Mouse (Mus musculus): ENCODE measurements around the gene Slco2a1.

Slco2a1 gene

DNA sequence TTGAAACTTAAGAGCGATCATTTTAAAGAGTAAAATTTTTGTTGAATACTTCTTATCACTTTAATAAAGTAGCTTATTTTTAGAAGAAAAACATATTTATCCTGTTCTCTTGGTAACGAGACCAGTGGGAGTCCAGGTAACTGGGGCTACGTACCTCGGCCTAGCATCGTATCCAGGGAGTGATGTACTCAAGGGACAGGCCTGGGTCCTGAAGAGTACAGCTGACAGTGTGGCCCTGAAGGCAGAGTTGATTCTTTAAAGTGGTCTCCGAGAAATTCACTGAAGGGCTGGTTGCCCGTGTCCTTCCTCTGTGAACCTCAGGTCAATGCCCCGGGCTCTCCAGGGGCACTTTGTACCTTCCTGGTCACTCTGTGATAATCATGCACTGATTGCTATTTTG is 129.4 kb downstream of the Slco2a1 start:
- in situ Hi-C loops (cut with MboI, MseI), result no loop called here

GRCm38 (mm10) chr9:103118651-103119275 is 130.3 kb downstream of the Slco2a1 start:
- in situ Hi-C loops (cut with MboI, MseI), result no loop called here

DNA sequence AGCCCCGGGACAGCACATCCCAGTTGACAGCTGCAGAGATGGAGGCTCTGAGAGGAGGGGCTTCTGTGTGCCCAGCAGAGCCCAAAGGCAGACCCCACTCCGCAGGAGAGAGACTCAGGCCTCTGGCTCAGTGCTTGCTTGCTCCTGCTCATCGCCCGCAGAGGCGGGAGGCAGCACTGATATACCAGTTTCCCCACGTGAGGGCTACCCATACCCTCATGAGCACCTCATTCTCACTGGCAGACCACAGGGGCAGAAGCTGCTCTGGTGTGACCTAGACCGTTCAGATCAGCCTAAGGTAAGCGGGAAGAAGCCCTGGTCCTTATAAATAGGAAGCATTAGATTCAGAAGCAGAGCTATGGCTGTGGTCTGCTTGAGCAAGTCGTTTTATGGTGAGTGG is 131.3 kb downstream of the Slco2a1 start:
- in situ Hi-C loops (cut with MboI, MseI), result no loop called here

- in situ Hi-C loops (cut with MboI, MseI), result no loop called here
Observed at GRCm38 (mm10) chr9:103120231-103120630, 131.7 kb downstream of the Slco2a1 start.

DNA sequence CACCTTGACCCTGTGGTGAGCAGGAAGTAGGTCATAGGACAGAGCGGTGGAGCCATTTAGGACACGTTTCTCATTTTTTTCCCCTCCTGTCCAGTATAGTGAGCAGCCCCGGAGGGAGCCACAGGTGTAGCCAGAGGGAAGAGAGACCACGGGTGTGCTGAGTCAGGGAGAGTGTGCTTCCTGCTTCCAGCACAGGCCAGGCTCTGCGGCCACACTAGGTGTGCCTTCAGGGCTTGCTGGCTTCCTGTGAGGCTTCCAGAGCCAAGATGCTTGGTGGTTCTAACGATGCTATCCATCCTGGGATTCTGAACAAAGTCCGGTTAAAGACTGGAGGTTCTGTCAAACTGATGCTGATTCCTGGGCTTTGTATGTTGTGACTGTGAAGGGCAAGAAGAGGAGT is 133.0 kb downstream of the Slco2a1 start:
- in situ Hi-C loops (cut with MboI, MseI), result no loop called here

- in situ Hi-C loops (cut with MboI, MseI), result no loop called here
Observed at GRCm38 (mm10) chr9:103124746-103125145, 136.2 kb downstream of the Slco2a1 start.

DNA sequence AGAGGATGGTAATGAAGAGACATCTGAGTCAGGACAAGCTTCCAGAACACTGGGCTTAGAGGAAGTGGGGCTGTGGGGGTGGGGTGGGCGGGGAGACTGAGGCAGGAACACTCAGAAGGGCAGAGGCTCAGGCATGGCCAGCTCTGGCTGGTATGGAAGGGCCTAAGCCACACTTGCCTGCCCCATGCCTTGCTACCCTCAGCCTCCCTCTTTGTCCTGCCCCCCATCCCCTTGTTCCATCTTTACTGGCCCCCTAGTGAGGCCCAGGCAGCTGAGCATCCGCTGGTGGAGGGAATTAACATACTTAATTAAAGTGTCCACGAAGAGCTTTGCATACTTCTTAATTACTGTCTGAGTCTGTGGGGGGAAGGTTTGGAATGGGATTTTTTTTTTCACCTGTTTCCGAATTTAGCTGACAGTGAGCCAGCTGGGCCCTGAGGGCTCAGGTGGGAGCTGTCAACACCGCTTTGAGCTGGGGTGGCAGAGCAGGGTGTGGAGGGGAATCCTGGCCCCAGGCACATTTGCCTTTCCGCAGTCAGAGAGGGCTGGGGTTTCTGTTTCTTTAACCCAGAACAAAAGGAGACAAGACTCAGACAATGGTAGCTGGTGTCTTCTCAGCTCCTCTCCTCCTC is 145.1 kb downstream of the Slco2a1 start:
- in situ Hi-C loops (cut with MboI, MseI), result no loop called here

GRCm38 (mm10) chr9:103134450-103135030 is 146.0 kb downstream of the Slco2a1 start:
- in situ Hi-C loops (cut with MboI, MseI), result no loop called here

DNA sequence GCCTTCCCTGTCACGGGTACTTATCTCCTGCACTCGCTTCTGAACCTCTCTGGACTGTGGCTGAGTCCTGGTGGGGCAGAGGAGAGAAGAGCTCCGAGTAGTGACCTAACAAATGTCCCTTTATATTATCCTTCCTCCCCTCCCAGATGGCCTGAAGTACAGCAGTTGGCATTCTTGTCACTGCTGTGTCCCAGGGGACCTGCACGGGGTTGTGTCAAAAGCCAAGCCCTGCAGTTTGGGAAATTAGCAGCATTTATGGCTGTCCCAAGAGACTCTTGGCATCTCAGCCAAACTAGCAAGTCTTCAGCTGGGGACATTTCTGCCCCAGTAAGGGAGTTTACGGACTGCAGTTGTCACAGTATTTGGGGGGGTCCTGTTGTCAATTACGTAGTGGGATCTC is 151.0 kb downstream of the Slco2a1 start:
- in situ Hi-C loops (cut with MboI, MseI), result no loop called here

DNA sequence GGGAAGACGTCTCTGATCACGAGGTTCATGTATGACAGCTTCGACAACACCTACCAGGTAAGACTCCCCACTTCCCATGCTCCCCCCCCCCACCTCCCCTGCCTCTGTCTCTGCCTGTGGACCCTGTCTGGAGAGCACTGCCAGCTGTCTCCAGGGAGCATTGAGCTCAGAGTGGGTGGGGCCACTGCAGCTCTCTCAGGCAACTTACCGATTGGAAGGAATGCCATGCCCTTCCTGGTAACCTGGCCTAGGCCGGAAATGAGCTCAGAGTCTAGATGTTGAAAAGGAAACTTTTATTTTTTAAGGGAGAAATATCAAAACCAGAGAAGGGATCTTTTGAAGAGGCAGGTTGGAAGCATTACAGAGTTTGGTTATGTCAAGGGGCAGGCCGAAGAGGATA is 151.9 kb downstream of the Slco2a1 start:
- in situ Hi-C loops (cut with MboI, MseI), result no loop called here

GRCm38 (mm10) chr9:103141266-103141665 is 152.8 kb downstream of the Slco2a1 start:
- in situ Hi-C loops (cut with MboI, MseI), result no loop called here

GRCm38 (mm10) chr9:103143881-103144280 is 155.4 kb downstream of the Slco2a1 start:
- in situ Hi-C loops (cut with MboI, MseI), result no loop called here

GRCm38 (mm10) chr9:103145351-103145750 is 156.8 kb downstream of the Slco2a1 start:
- in situ Hi-C loops (cut with MboI, MseI), result no loop called here

Measured in T-helper 1 cell (primary cell).